Mouse (Mus musculus): ENCODE results near the gene Olfr288. TPM values are rescaled to one million over a fixed set of nuclear protein-coding genes. Genes with fewer than 3 reads are reported as not detected.

Olfr288 gene
- polyA plus RNA-seq, 1 experiment from 2014 or later = not detected

DNA sequence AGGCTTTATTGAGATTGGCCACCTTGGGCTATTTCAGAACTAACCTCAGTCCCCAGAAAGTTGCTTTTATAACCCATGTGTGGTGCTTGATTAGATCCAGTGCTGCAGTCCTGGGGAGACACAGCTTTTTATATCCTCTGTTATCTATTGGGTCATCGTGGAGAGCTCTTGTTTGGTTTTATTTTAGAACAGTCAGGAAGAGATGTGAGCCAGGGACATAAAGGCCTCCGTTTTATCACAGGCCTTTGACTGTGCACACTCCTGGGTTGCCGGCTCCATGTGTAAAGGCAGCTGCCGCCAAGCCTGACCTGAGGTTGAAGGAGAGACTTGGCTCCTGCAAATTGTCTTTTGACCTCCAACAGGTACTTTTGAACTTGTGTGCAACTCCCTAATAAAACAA, 32.8 kb downstream of the Olfr288 start:
- Histone ChIP-seq H3K4me2 (no peak overlapping the region), H3K9me3 (replicated peaks) (no peaks in the 10 kb centered on the region), H3K27me3 (peaks cover 48% of the 10 kb centered on the region), H3K36me3 (no peaks in the 10 kb centered on the region), H3K27ac (no peak overlapping the region), H3K9ac (no peak overlapping the region), H3K4me3 (replicated peaks) (no peak overlapping the region), H3K4me1 (replicated peaks) (peaks cover 3% of the 10 kb centered on the region)
- WGBS (ENCODE audit: insufficient replicate concordance) = 48% methylated on average over 4 of the region's 4 CpGs
- no peak for DNase-seq
- ATAC-seq (ENCODE audit: low read depth) = no peak

DNA sequence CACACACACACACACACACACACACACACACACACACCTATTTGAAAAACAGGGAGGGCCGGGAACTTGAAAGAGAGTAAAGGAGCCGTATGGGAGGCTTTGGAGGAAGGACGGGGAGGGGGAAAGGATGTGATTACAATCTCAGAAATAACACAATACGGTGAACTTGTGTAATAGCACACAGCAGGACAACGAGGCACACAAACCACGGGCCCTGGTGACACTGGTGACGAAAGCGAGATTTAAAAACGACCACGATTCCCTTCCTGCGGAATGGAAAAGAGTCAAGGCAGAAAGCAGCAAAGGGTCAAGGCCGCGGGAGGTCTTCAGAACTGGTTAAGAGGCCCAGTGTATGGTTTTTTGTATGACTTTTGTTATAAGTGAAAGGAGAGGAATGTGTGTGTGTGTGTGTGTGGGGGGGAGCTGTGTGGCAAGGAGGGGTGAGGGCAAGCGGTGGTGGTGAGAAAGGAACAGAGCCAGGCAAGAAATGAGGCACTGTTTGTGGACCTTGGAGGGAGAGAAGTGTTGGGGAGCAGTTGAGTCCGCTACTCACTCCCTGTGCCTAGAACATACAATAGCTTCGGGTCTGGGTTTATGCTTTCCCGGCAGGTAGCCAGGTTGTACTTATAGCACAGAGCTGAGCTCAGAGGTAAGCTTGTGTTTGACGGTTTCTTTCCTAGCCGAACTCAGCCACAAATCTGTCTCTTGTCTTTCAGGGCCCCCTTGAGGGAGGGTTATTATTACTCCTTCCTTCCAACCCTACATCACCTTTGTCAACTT, 34.1 kb downstream of the Olfr288 start:
- Histone ChIP-seq H3K9me3 (replicated peaks) (no peaks in the 10 kb centered on the region), H3K27ac (no peak overlapping the region), H3K36me3 (no peaks in the 10 kb centered on the region), H3K4me2 (no peak overlapping the region), H3K27me3 (peaks cover 34% of the 10 kb centered on the region), H3K4me3 (replicated peaks) (no peak overlapping the region), H3K9ac (no peak overlapping the region), H3K4me1 (replicated peaks) (no peaks in the 10 kb centered on the region)
- WGBS (ENCODE audit: insufficient replicate concordance) = 58% methylated on average over 19 of the region's 19 CpGs
- no peak for ATAC-seq (ENCODE audit: low read depth)
- DNase-seq = no peak

DNA sequence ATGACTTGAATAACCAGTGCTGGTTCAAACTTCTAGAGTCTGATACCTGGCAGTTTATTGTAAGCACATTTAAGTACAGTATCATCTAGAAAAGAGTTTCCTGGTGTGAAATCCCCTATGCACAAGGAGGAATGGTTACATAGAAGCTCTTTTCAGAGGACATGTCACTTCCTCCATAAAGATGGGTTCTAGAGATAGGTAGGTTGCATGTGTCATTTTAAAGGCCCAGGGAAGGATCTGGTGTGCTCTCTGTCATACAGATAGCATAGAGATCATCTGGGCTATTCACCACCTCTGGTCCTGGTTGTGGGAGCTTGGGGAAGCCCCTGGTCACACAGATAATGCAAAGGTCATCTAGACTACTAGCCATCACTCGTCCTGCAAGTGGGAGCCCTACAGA, 38.1 kb downstream of the Olfr288 start:
- no peak for ATAC-seq (ENCODE audit: low read depth)
- 16% methylated on average over 1 of the region's 1 CpGs for WGBS (ENCODE audit: insufficient replicate concordance)

DNA sequence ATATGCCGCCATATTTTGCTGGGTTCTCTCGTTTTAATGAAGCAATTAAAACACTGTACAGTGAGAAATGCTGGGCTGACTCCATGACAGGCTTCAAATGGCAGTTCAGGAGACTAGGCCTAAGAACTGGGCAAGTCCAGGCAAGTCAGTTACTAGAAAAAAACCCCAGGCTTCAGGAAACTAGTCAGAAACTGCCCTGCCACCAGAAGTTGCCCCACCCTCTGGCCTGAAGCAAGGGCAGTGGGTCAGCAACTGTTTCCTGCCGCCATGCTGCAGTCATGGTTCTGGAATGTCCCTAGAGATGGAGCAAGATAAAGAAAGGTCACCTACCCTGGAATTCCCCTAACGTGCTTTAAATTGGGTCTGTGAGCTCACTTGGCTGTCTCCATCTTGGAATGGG, 39.4 kb downstream of the Olfr288 start:
- Histone ChIP-seq H3K27ac (no peak overlapping the region), H3K4me3 (replicated peaks) (no peak overlapping the region), H3K27me3 (peaks cover 5% of the 10 kb centered on the region; the same call in 1 of the 2 replicates), H3K36me3 (no peaks in the 10 kb centered on the region), H3K4me2 (no peak overlapping the region), H3K9ac (no peak overlapping the region), H3K9me3 (replicated peaks) (no peaks in the 10 kb centered on the region), H3K4me1 (replicated peaks) (no peaks in the 10 kb centered on the region)
- WGBS (ENCODE audit: insufficient replicate concordance) = 54% methylated on average over 4 of the region's 4 CpGs
- ATAC-seq (ENCODE audit: low read depth) (no peak), DNase-seq (no peak)

More for the DNA sequence above, 38.1 kb downstream of the Olfr288 start:
- Histone ChIP-seq H3K4me1 (replicated peaks) (no peaks in the 10 kb centered on the region), H3K36me3 (no peaks in the 10 kb centered on the region), H3K4me3 (replicated peaks) (no peak overlapping the region), H3K9me3 (replicated peaks) (no peaks in the 10 kb centered on the region), H3K27me3 (peaks cover 8% of the 10 kb centered on the region; the same call in 1 of the 2 replicates), H3K27ac (no peak overlapping the region), H3K4me2 (no peak overlapping the region), H3K9ac (no peak overlapping the region)
- DNase-seq = no peak

DNA sequence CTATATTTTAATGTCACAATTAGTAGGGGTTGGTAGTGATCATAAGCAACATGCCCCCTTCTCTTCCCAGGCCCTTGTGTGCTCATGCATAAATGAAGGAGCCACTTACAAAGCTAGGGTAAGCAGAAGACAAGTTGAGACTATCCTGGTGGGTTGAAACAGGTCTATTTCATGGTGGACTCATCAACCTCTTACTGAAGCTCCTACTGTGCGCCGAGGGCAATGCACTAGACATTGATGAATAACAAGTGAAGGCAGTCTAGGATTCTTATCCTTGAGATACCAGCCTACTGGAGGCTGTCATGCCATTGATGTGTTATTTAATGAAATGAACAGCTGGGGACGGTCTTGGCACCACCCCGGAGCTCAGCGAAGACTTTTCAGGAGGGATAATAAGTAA, 40.1 kb downstream of the Olfr288 start:
- Histone ChIP-seq H3K27me3 (0 out of 2 replicates have a peak, but pooled peaks cover 1% of the 10 kb centered on the region), H3K4me1 (replicated peaks) (no peaks in the 10 kb centered on the region), H3K27ac (no peak overlapping the region), H3K36me3 (no peaks in the 10 kb centered on the region), H3K9me3 (replicated peaks) (no peaks in the 10 kb centered on the region), H3K4me3 (replicated peaks) (no peak overlapping the region), H3K9ac (no peak overlapping the region), H3K4me2 (no peak overlapping the region)
- no peak for DNase-seq
- no peak for ATAC-seq (ENCODE audit: low read depth)
- 87% methylated on average over 5 of the region's 5 CpGs for WGBS (ENCODE audit: insufficient replicate concordance)

DNA sequence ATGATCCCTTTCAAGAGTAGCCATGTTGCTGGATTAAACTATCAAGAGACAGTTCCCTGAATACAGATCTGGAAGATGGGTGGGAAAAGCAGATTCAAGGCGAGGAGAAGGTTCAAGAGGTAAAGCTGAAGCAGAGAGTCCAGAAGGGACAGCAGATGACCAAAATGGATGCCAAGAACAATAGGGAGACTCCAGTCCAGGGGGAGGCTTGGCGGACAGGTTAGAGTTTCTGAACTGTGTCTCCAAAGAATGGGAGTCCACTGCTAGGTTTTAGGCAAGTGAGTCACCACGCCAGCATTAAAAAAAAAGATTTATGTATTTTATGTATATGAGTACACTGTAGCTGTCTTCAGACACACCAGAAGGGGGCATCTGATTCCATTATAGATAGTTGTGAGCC, 40.7 kb downstream of the Olfr288 start:
- no peaks in the 10 kb centered on the region for H3K27me3 ChIP-seq
- no peak overlapping the region for H3K9ac ChIP-seq
- H3K4me2 ChIP-seq = no peak overlapping the region
- ATAC-seq (ENCODE audit: low read depth) (no peak), DNase-seq (no peak)
- H3K4me3 ChIP-seq (replicated peaks) = no peak overlapping the region
- H3K27ac ChIP-seq = no peak overlapping the region
- H3K36me3 ChIP-seq = no peaks in the 10 kb centered on the region
- no peaks in the 10 kb centered on the region for H3K9me3 ChIP-seq (replicated peaks)
- H3K4me1 ChIP-seq (replicated peaks) = no peaks in the 10 kb centered on the region
- WGBS (ENCODE audit: insufficient replicate concordance) = 52% methylated on average over 3 of the region's 3 CpGs

DNA sequence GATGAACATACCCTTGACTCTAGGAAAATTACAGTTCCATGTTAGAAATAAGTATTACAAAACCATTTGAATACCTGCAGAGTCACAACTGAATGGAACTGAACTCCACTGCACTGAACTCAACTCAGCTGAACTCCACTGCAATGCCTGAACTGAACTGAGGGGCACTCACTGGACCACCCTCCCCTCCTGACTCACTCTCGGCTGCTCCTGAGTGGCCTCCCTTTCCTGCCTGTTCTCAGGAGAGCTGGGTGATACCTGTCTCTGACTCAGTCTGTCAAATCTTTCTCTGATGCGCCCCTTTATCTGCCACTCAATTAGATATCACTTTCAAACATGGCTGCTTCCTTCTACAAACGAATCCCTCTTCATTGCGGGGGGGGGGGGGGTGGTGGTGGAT, 41.2 kb downstream of the Olfr288 start:
- no peaks in the 10 kb centered on the region for H3K9me3 ChIP-seq (replicated peaks)
- ATAC-seq (ENCODE audit: low read depth) = no peak
- H3K36me3 ChIP-seq = no peaks in the 10 kb centered on the region
- no peak overlapping the region for H3K4me3 ChIP-seq (replicated peaks)
- DNase-seq = no peak
- H3K9ac ChIP-seq = no peak overlapping the region
- H3K27ac ChIP-seq = no peak overlapping the region
- no peaks in the 10 kb centered on the region for H3K4me1 ChIP-seq (replicated peaks)
- no peaks in the 10 kb centered on the region for H3K27me3 ChIP-seq
- H3K4me2 ChIP-seq = no peak overlapping the region
- WGBS (ENCODE audit: insufficient replicate concordance) = 48% methylated on average over 4 of the region's 4 CpGs

DNA sequence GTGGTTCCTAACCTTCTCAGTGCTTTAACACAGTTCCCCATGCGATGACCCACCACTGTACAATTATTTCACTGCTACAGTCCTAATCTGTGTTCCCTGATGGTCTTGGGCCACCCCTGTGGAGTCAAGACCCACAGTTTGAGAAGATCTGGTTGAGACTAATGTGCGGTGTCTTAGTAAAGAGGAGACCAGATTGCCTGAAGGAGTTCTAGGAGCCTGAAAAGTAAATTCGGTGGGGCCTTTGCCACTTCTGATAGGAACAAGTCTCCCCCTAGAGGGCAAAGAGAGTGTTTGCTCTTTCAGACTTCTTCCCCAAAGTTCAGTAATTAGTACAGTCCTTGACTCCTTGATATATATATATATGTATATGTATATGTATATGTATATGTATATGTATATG, 41.7 kb downstream of the Olfr288 start:
- H3K9ac ChIP-seq = no peak overlapping the region
- H3K4me1 ChIP-seq (replicated peaks) = no peaks in the 10 kb centered on the region
- H3K4me2 ChIP-seq = no peak overlapping the region
- no peak overlapping the region for H3K27ac ChIP-seq
- no peak for DNase-seq
- H3K36me3 ChIP-seq = no peaks in the 10 kb centered on the region
- H3K27me3 ChIP-seq = no peaks in the 10 kb centered on the region
- 32% methylated on average over 3 of the region's 3 CpGs for whole genome bisulfite sequencing (ENCODE audit: insufficient replicate concordance)
- no peak overlapping the region for H3K4me3 ChIP-seq (replicated peaks)
- no peaks in the 10 kb centered on the region for H3K9me3 ChIP-seq (replicated peaks)
- ATAC-seq (ENCODE audit: low read depth) = no peak

DNA sequence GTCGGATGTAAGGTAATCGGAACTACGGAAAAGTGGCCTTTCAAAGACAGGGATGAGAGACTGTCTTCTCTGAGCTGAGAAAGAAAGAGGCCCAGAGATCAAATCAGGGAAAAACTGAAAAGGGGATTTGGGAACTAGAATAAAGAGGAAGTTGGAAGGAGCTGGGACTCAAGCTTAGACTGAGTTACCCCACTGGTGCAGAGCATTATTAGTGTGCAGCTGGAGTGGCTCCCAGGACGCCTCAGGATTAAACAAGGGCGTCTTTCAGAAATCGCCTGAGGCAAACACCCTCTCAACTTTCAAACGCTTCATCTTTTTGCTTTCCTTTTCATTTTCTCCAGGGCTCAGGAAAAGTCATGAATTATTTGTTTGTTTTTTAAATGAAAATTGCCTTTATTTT, 42.4 kb downstream of the Olfr288 start:
- 79% methylated on average over 7 of the region's 7 CpGs for WGBS (ENCODE audit: insufficient replicate concordance)
- H3K27ac ChIP-seq = no peak overlapping the region
- H3K4me3 ChIP-seq (replicated peaks) = no peak overlapping the region
- no peaks in the 10 kb centered on the region for H3K9me3 ChIP-seq (replicated peaks)
- DNase-seq (no peak), ATAC-seq (ENCODE audit: low read depth) (no peak)
- no peaks in the 10 kb centered on the region for H3K36me3 ChIP-seq
- H3K27me3 ChIP-seq = no peaks in the 10 kb centered on the region
- no peak overlapping the region for H3K9ac ChIP-seq
- no peak overlapping the region for H3K4me2 ChIP-seq
- no peaks in the 10 kb centered on the region for H3K4me1 ChIP-seq (replicated peaks)

DNA sequence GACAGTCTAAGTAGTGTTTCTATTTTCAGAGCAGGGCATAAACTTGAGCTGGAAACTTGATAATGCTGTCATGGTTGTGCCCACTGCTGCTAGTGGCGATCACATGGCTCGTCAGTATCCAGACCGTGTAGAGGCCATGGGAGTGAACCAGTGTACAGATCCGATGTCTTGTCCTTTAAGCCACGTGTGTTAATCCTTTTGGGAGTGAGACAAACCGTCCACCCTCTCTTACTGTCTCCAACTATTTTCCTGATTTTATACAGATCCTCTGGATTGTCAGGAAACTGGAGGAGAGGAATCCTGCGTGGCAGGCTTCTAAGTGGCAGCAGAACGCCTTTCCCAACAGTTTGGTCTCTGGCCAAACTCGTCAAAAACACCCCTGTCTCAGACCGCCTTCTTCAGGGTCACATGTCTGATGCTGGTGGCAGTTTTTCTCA, 46.2 kb downstream of the Olfr288 start:
- Histone ChIP-seq H3K9ac (no peak overlapping the region), H3K4me2 (no peak overlapping the region), H3K27ac (no peak overlapping the region), H3K4me3 (replicated peaks) (no peak overlapping the region), H3K9me3 (replicated peaks) (no peaks in the 10 kb centered on the region), H3K4me1 (replicated peaks) (peaks cover 12% of the 10 kb centered on the region), H3K27me3 (no peaks in the 10 kb centered on the region), H3K36me3 (no peaks in the 10 kb centered on the region)
- ATAC-seq (ENCODE audit: low read depth) (no peak), DNase-seq (no peak)
- 67% methylated on average over 10 of the region's 10 CpGs for WGBS (ENCODE audit: insufficient replicate concordance)

DNA sequence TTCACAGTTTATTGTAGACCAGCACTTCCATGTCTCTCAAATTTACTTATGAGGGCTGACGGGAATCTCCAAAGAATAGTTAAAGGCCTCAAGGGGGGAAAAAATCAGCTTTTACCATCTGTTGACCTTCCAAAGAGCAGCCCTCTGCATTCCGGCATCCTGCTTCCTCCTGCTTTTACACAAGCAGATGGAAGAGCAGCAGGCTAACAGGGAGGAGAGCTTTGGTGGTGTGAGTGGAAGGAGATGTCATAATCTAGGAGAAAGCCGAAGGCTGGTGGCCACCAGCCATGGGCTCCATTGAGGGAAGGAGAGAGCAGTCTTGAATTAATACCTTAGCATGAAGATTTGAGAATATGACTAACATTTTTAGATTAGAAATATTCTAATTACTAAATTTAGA, 47.0 kb downstream of the Olfr288 start:
- Histone ChIP-seq H3K9ac (no peak overlapping the region), H3K4me1 (replicated peaks) (peaks cover 15% of the 10 kb centered on the region), H3K27ac (no peak overlapping the region), H3K4me3 (replicated peaks) (no peak overlapping the region), H3K4me2 (no peak overlapping the region), H3K27me3 (no peaks in the 10 kb centered on the region), H3K36me3 (no peaks in the 10 kb centered on the region), H3K9me3 (replicated peaks) (no peaks in the 10 kb centered on the region)
- 68% methylated on average over 3 of the region's 3 CpGs for WGBS (ENCODE audit: insufficient replicate concordance)
- DNase-seq = no peak
- no peak for ATAC-seq (ENCODE audit: low read depth)

DNA sequence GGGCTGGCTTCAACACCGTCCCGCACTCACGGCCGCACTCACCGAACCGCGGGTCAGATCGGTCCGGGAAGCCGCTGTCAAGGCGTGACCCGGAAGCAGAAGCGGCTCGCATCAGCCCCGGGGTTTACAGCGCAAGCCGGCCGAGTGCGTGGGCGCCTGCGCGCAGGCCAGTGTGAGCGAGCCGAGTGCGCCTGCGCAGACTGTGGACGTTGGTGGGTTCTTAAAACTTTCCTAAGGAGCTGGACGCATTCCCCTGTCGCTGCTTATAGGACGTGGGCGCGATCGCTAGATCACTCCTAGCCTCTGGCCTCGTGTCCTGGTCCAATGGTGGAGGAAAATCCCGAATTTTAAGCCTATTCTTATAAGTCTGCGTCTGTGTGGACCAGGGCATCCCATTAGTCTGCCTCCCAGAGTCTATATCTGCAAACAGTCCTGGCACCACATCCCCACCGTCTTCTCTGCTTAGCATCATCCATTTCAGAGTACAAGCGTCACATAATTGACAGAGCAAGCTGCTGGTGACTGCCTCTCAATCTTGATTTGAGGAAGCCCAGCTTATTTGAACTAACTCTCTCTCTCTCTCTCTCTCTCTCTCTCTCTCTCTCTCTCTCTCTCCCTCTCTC, 49.7 kb downstream of the Olfr288 start:
- DNase-seq (peak; percentile 87), ATAC-seq (ENCODE audit: low read depth) (peak; percentile 98)
- Histone ChIP-seq H3K36me3 (peaks cover 19% of the 10 kb centered on the region), H3K27me3 (no peaks in the 10 kb centered on the region), H3K27ac (peak overlapping the region; percentile 73), H3K9me3 (replicated peaks) (no peaks in the 10 kb centered on the region), H3K4me2 (peak overlapping the region; percentile 88), H3K4me3 (replicated peaks) (peak overlapping the region; percentile 97), H3K9ac (peak overlapping the region; percentile 96), H3K4me1 (replicated peaks) (peaks cover 15% of the 10 kb centered on the region)
- 2% methylated on average over 38 of the region's 38 CpGs for WGBS (ENCODE audit: insufficient replicate concordance)

Data from liver, embryonic 13.5 days (tissue).